Comparison of ENCODE assay signal across 23 mouse cellular contexts in genomic region chr15:6721385-6721784, GRCm38 (mm10).
"Had no signal": no experiment of that assay in that cellular context is flagged by ENCODE, and none has a peak within 500 bp of the region (broad histone marks: within the 10 kb centered on the region; RNA-seq: fewer than 3 reads in every experiment).

No protein-coding gene starts in this region.

- H3K4me3 ChIP-seq: heart, adult 2 months; heart, embryonic 13.5 days; heart, embryonic 15.5 days; hindbrain, embryonic 13.5 days; kidney, embryonic 15.5 days; limb, embryonic 13.5 days; limb, embryonic 15.5 days; liver, embryonic 12.5 days had no signal

- H3K27ac ChIP-seq: heart, adult 2 months; heart, embryonic 13.5 days; heart, embryonic 15.5 days; hindbrain, embryonic 13.5 days; kidney, embryonic 15.5 days; kidney, postnatal 0 days; limb, embryonic 13.5 days; limb, embryonic 15.5 days; liver, embryonic 12.5 days; liver, embryonic 14.5 days had no signal

- ATAC-seq: hindbrain, embryonic 16.5 days; intestine, embryonic 16.5 days; liver, embryonic 12.5 days had no signal

- DNase-seq: gastrocnemius, postnatal 14 days; gastrocnemius, postnatal 36 days; heart, adult 2 months; heart, postnatal 14 days; heart, postnatal 36 days; kidney, adult 11 months; kidney, adult 2 months; kidney, adult 9 months; kidney, postnatal 14 days; kidney, postnatal 36 days; layer of hippocampus, postnatal 36 days; left cerebral cortex, postnatal 4 days had no signal
